Mouse (Mus musculus) liver, postnatal 0 days (tissue): ENCODE measurements around the gene Ccdc9b. TPM values are rescaled to one million over a fixed set of nuclear protein-coding genes. Genes with fewer than 3 reads are reported as not detected.

ENCODE experiments used
- ATAC-seq: fragments of 200-750 bp; cut with Nextera tagmentation; 2 replicates; pipeline ENCODE4 v1.8.0; 2017; ENCODE audit warnings: mild to moderate bottlenecking, moderate library complexity
- DNase-seq: peaks from one replicate; pipeline ENCODE4 v3.0.0-alpha.2; 2016
- H3K27ac ChIP-seq: fragments of 300-500 bp; sonication (generic); 2 replicates; pipeline ENCODE4 v1.5.1; 2014; ENCODE audit warnings: antibody characterized with exemption, moderate library complexity, mild to moderate bottlenecking, low read depth
- H3K27me3 ChIP-seq: fragments of 300-500 bp; sonication (generic); 2 replicates; pipeline ENCODE4 v1.6.1; 2014; ENCODE audit warnings: low read length, control low read depth, mixed read lengths; ENCODE audit not compliant: insufficient read depth
- H3K36me3 ChIP-seq: fragments of 300-500 bp; sonication (generic); replicated peaks from 2 replicates; pipeline ENCODE4 v1.6.1; 2014; ENCODE audit warnings: mild to moderate bottlenecking, control low read depth, low read length, moderate library complexity, mixed read lengths; ENCODE audit not compliant: insufficient read depth
- H3K4me1 ChIP-seq: fragments of 300-500 bp; sonication (generic); 2 replicates; pipeline ENCODE4 v1.6.1; 2014; ENCODE audit warnings: antibody characterized with exemption, mild to moderate bottlenecking, control low read depth; ENCODE audit not compliant: insufficient read depth
- H3K4me2 ChIP-seq: fragments of 300-500 bp; sonication (generic); 2 replicates; pipeline ENCODE4 v1.6.1; 2014; ENCODE audit warnings: low read depth, mild to moderate bottlenecking, low read length, moderate library complexity, mixed read lengths
- H3K4me3 ChIP-seq: fragments of 300-500 bp; sonication (generic); 2 replicates; pipeline ENCODE4 v1.5.1; 2014; ENCODE audit warnings: low read depth, low read length
- H3K9ac ChIP-seq: fragments of 300-500 bp; sonication (generic); replicated peaks from 2 replicates; pipeline ENCODE4 v1.6.1; 2014; ENCODE audit warnings: mild to moderate bottlenecking, moderate library complexity
- H3K9me3 ChIP-seq: fragments of 300-500 bp; sonication (generic); 2 replicates; pipeline ENCODE4 v1.6.1; 2016; ENCODE audit warnings: mild to moderate bottlenecking, control low read depth, low read length, mixed read lengths
- CTCF ChIP-seq: sonication (generic); IDR thresholded peaks from 2 replicates; pipeline ENCODE4 v1.5.1; 2016; ENCODE audit warnings: antibody characterized with exemption, low read depth
- EP300 ChIP-seq: IDR thresholded peaks from 2 replicates; pipeline ENCODE4 v1.6.1; 2016; ENCODE audit warnings: antibody characterized with exemption, low read depth, mild to moderate bottlenecking
- WGBS: fragments of 180-500 bp; shearing (Covaris S2); extraction: QIAGEN DNeasy Blood & Tissue Kit; methylation state at CpG from one replicate; pipeline ENCODE4 v1.1.7; 2014; ENCODE audit not compliant: insufficient replicate concordance; 5-methylcytosine and 5-hydroxymethylcytosine counted together
- polyA plus RNA-seq: library from polyadenylated mRNA; unstranded; fragments of >200 nt; fragmentation: Nextera tagmentation; extraction: Ambion mirVana; gene quantifications from 2 replicates; pipeline ENCODE4 v1.2.1, GENCODE M21; 2015

Ccdc9b gene
- polyA plus RNA-seq, 1 experiment from 2014 or later = 0.52 TPM

- Histone ChIP-seq H3K27ac (no peak within 1 kb of the TSS), H3K27me3 (peaks cover 7% of the 10 kb centered on the region; the same call in 1 of the 2 replicates), H3K4me3 (no peak within 1 kb of the TSS; the same call in 1 of the 2 replicates), H3K9me3 (no peaks in the 10 kb centered on the region), H3K4me1 (peaks cover 11% of the 10 kb centered on the region), H3K4me2 (peak within 1 kb of the TSS; percentile 59), H3K9ac (no peak within 1 kb of the TSS), H3K36me3 (no peaks in the 10 kb centered on the region)
- peak; percentile 83 for ATAC-seq
- WGBS = 8% methylated on average over 39 of the region's 39 CpGs
- TF ChIP-seq CTCF = peak; percentile 50
- TF ChIP-seq EP300 = no peak
- DNase-seq = peak; percentile 92
These were observed 17.3 kb upstream of the Ccdc9b start, which contains the start of gene Disp2 for GRCm38 (mm10) chr2:118779504-118780480. Gene Disp2 (plus strand): TSS chr2:118779719.

- ATAC-seq (no peak), DNase-seq (no peak)
- TF ChIP-seq EP300 (no peak), CTCF (no peak)
- H3K9me3 ChIP-seq = no peaks in the 10 kb centered on the region
- peaks cover 7% of the 10 kb centered on the region; the same call in 1 of the 2 replicates for H3K27me3 ChIP-seq
- H3K4me1 ChIP-seq = peaks cover 11% of the 10 kb centered on the region
- H3K4me3 ChIP-seq = no peak overlapping the region; the same call in 1 of the 2 replicates
- H3K4me2 ChIP-seq = peak overlapping the region; percentile 59; the same call in 1 of the 2 replicates
- no peak overlapping the region for H3K27ac ChIP-seq
- WGBS = 35% methylated on average over 10 of the region's 10 CpGs
- no peaks in the 10 kb centered on the region for H3K36me3 ChIP-seq
- H3K9ac ChIP-seq = no peak overlapping the region
These were observed 16.6 kb upstream of the Ccdc9b start for GRCm38 (mm10) chr2:118779065-118779464.

- H3K27ac ChIP-seq = no peak overlapping the region
- TF ChIP-seq EP300 (no peak), CTCF (no peak)
- WGBS = 57% methylated on average over 4 of the region's 4 CpGs
- no peak for ATAC-seq
- no peak overlapping the region for H3K4me2 ChIP-seq
- H3K27me3 ChIP-seq = peaks cover 7% of the 10 kb centered on the region; the same call in 1 of the 2 replicates
- H3K9me3 ChIP-seq = no peaks in the 10 kb centered on the region
- no peak overlapping the region for H3K4me3 ChIP-seq
- H3K9ac ChIP-seq = no peak overlapping the region
- peaks cover 11% of the 10 kb centered on the region for H3K4me1 ChIP-seq
- H3K36me3 ChIP-seq = no peaks in the 10 kb centered on the region
- no peak for DNase-seq
These were observed 16.0 kb upstream of the Ccdc9b start for GRCm38 (mm10) chr2:118778418-118778817.

GRCm38 (mm10) chr2:118776295-118776694, 13.8 kb upstream of the Ccdc9b start:
- Histone ChIP-seq H3K27ac (no peak overlapping the region), H3K4me3 (no peak overlapping the region), H3K36me3 (no peaks in the 10 kb centered on the region), H3K9me3 (no peaks in the 10 kb centered on the region), H3K4me1 (peaks cover 11% of the 10 kb centered on the region), H3K4me2 (no peak overlapping the region), H3K27me3 (peaks cover 7% of the 10 kb centered on the region; the same call in 1 of the 2 replicates), H3K9ac (no peak overlapping the region)
- ATAC-seq (no peak), DNase-seq (no peak)
- 56% methylated on average over 2 of the region's 2 CpGs for WGBS
- TF ChIP-seq CTCF = no peak
- no peak for TF ChIP-seq EP300

GRCm38 (mm10) chr2:118775846-118776245, 13.4 kb upstream of the Ccdc9b start:
- no peaks in the 10 kb centered on the region for H3K36me3 ChIP-seq
- H3K9ac ChIP-seq = no peak overlapping the region
- ATAC-seq = no peak
- H3K27me3 ChIP-seq = peaks cover 7% of the 10 kb centered on the region; the same call in 1 of the 2 replicates
- DNase-seq = no peak
- 81% methylated on average over 3 of the region's 4 CpGs for WGBS
- H3K4me1 ChIP-seq = peaks cover 11% of the 10 kb centered on the region
- H3K9me3 ChIP-seq = no peaks in the 10 kb centered on the region
- TF ChIP-seq EP300 (no peak), CTCF (no peak)
- H3K27ac ChIP-seq = peak overlapping the region; percentile 11; the same call in 1 of the 2 replicates
- no peak overlapping the region for H3K4me2 ChIP-seq
- no peak overlapping the region for H3K4me3 ChIP-seq

GRCm38 (mm10) chr2:118775396-118775795, 12.9 kb upstream of the Ccdc9b start:
- no peak overlapping the region for H3K9ac ChIP-seq
- no peak overlapping the region for H3K4me3 ChIP-seq
- H3K4me2 ChIP-seq = no peak overlapping the region
- no peak overlapping the region for H3K27ac ChIP-seq
- DNase-seq (no peak), ATAC-seq (no peak)
- 67% methylated on average over 1 of the region's 1 CpGs for WGBS
- 0 out of 2 replicates have a peak, but pooled peaks cover 3% of the 10 kb centered on the region for H3K27me3 ChIP-seq
- no peaks in the 10 kb centered on the region for H3K9me3 ChIP-seq
- H3K4me1 ChIP-seq = peaks cover 11% of the 10 kb centered on the region
- TF ChIP-seq EP300 (no peak), CTCF (no peak)
- H3K36me3 ChIP-seq = no peaks in the 10 kb centered on the region
